Mouse (Mus musculus) erythroblast, embryonic 14.5 days (primary cell): ENCODE data around the gene Psmc5.

ENCODE experiments used
- GATA1 ChIP-seq: IDR thresholded peaks from 2 replicates; pipeline ENCODE4 v1.6.1; 2012; ENCODE audit warnings: low read length, inconsistent platforms, mixed read lengths
- TAL1 ChIP-seq: IDR thresholded peaks from 3 replicates; pipeline ENCODE4 v1.6.1; 2012; ENCODE audit warnings: low read length, inconsistent platforms, mixed read lengths

DNA sequence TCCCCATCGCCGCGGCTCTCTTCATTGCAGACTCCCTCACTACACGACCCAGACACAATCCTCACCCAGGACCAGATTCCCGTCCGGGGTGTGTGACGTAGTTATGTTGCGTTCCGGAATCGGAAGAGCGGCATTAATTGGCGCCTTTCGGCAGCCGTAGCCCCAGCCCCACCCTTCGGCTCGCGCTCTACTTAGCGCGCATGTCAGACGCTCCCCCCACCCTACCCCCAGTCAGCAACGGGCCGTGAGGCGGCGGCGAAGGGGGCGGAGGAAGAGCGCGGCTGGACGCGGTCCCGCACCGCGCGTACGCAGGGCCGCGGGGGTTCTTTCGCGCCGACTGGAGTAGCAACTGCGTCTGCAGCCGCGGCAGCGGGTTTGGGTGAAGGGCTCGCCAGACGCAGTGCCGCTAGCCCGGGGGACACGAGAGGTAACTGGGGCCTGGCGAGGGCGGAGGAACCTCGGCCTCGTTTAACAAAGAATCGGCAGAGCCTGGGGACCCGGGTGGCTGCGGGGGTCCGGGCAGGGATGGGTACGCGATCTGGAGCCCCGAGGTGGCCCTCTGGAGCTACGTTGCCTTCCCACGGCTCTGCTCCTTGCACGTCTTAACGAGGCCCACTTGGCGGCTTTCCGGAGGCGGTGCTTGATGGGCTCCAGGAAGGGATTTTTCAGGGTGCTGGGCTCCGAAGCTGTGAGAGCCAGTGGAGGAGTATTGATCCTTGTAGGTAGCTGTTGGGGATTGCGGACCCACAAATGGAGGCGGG lies 39.0 kb upstream of the Psmc5 start, which contains the start of gene Ddx42:
- no peak for TF ChIP-seq TAL1
- no peak for TF ChIP-seq GATA1
